Mouse (Mus musculus): ENCODE data around the gene Rfx3. TPM values are rescaled to one million over a fixed set of nuclear protein-coding genes. Genes with fewer than 3 reads are reported as not detected.

Gene Rfx3
- polyA plus RNA-seq, 1 experiment from 2014 or later = 31.0 TPM

- H3K4me3 ChIP-seq = no peak overlapping the region
- H3K9me3 ChIP-seq = no peaks in the 10 kb centered on the region
- WGBS = 82% methylated on average over 3 of the region's 3 CpGs
- no peak overlapping the region for H3K4me2 ChIP-seq (replicated peaks)
- no peaks in the 10 kb centered on the region for H3K27me3 ChIP-seq
- H3K9ac ChIP-seq (replicated peaks) = no peak overlapping the region
- no peaks in the 10 kb centered on the region for H3K36me3 ChIP-seq
- H3K4me1 ChIP-seq = 0 out of 2 replicates have a peak, but pooled peaks cover 2% of the 10 kb centered on the region
- ATAC-seq (ENCODE audit: low FRiP score, low read depth) = no peak
- no peak overlapping the region for H3K27ac ChIP-seq (replicated peaks)
Measured at GRCm38 (mm10) chr19:28002708-28003107, 8.3 kb downstream of the Rfx3 start.

GRCm38 (mm10) chr19:27992800-27993199 lies 18.2 kb downstream of the Rfx3 start:
- no peak for ATAC-seq (ENCODE audit: low FRiP score, low read depth)
- Histone ChIP-seq H3K4me2 (replicated peaks) (no peak overlapping the region), H3K9ac (replicated peaks) (no peak overlapping the region), H3K36me3 (no peaks in the 10 kb centered on the region), H3K27me3 (no peaks in the 10 kb centered on the region), H3K9me3 (no peaks in the 10 kb centered on the region), H3K4me1 (peaks cover 6% of the 10 kb centered on the region; the same call in 1 of the 2 replicates), H3K27ac (replicated peaks) (no peak overlapping the region), H3K4me3 (no peak overlapping the region)
- 84% methylated on average over 7 of the region's 7 CpGs for WGBS

GRCm38 (mm10) chr19:27988746-27989145 lies 22.2 kb downstream of the Rfx3 start:
- 8% methylated on average over 3 of the region's 3 CpGs for WGBS

GRCm38 (mm10) chr19:27967590-27967989 lies 43.4 kb downstream of the Rfx3 start:
- no peak for ATAC-seq (ENCODE audit: low FRiP score, low read depth)
- Histone ChIP-seq H3K27me3 (no peaks in the 10 kb centered on the region), H3K9ac (replicated peaks) (no peak overlapping the region), H3K4me2 (replicated peaks) (no peak overlapping the region), H3K4me3 (no peak overlapping the region), H3K27ac (replicated peaks) (no peak overlapping the region), H3K4me1 (no peaks in the 10 kb centered on the region), H3K36me3 (no peaks in the 10 kb centered on the region), H3K9me3 (no peaks in the 10 kb centered on the region)
- 88% methylated on average over 3 of the region's 3 CpGs for WGBS

More at GRCm38 (mm10) chr19:27988746-27989145, 22.2 kb downstream of the Rfx3 start:
- H3K9ac ChIP-seq (replicated peaks) = no peak overlapping the region
- H3K27ac ChIP-seq (replicated peaks) = no peak overlapping the region
- H3K27me3 ChIP-seq = no peaks in the 10 kb centered on the region
- peaks cover 14% of the 10 kb centered on the region; the same call in 1 of the 2 replicates for H3K4me1 ChIP-seq
- no peak overlapping the region for H3K4me2 ChIP-seq (replicated peaks)
- H3K36me3 ChIP-seq = no peaks in the 10 kb centered on the region
- no peak overlapping the region for H3K4me3 ChIP-seq
- H3K9me3 ChIP-seq = no peaks in the 10 kb centered on the region
- peak; percentile 82 for ATAC-seq (ENCODE audit: low FRiP score, low read depth)

GRCm38 (mm10) chr19:27961271-27961670 lies 49.7 kb downstream of the Rfx3 start:
- no peak overlapping the region for H3K9ac ChIP-seq (replicated peaks)
- peaks cover 8% of the 10 kb centered on the region; the same call in 1 of the 2 replicates for H3K36me3 ChIP-seq
- no peak overlapping the region for H3K4me3 ChIP-seq
- ATAC-seq (ENCODE audit: low FRiP score, low read depth) = no peak
- 94% methylated on average over 3 of the region's 3 CpGs for WGBS
- H3K27me3 ChIP-seq = no peaks in the 10 kb centered on the region
- H3K4me2 ChIP-seq (replicated peaks) = no peak overlapping the region
- H3K27ac ChIP-seq (replicated peaks) = no peak overlapping the region
- H3K9me3 ChIP-seq = no peaks in the 10 kb centered on the region
- H3K4me1 ChIP-seq = no peaks in the 10 kb centered on the region

- H3K27ac ChIP-seq (replicated peaks) = no peak overlapping the region
- no peak overlapping the region for H3K9ac ChIP-seq (replicated peaks)
- no peak overlapping the region for H3K4me3 ChIP-seq
- no peaks in the 10 kb centered on the region for H3K9me3 ChIP-seq
- no peaks in the 10 kb centered on the region for H3K4me1 ChIP-seq
- no peaks in the 10 kb centered on the region for H3K36me3 ChIP-seq
- H3K4me2 ChIP-seq (replicated peaks) = no peak overlapping the region
- no peaks in the 10 kb centered on the region for H3K27me3 ChIP-seq
- WGBS = 75% methylated on average over 3 of the region's 3 CpGs
- no peak for ATAC-seq (ENCODE audit: low FRiP score, low read depth)
Measured at GRCm38 (mm10) chr19:27935453-27935852, 75.5 kb downstream of the Rfx3 start.

GRCm38 (mm10) chr19:27931136-27931535 lies 79.8 kb downstream of the Rfx3 start:
- 98% methylated on average over 2 of the region's 2 CpGs for WGBS
- H3K36me3 ChIP-seq = no peaks in the 10 kb centered on the region
- no peak overlapping the region for H3K4me3 ChIP-seq
- H3K4me2 ChIP-seq (replicated peaks) = no peak overlapping the region
- no peak overlapping the region for H3K9ac ChIP-seq (replicated peaks)
- no peaks in the 10 kb centered on the region for H3K9me3 ChIP-seq
- H3K27me3 ChIP-seq = no peaks in the 10 kb centered on the region
- no peak overlapping the region for H3K27ac ChIP-seq (replicated peaks)
- no peaks in the 10 kb centered on the region for H3K4me1 ChIP-seq
- ATAC-seq (ENCODE audit: low FRiP score, low read depth) = no peak

- WGBS = 90% methylated on average over 3 of the region's 3 CpGs
- Histone ChIP-seq H3K27me3 (no peaks in the 10 kb centered on the region), H3K27ac (replicated peaks) (no peak overlapping the region)
Measured at GRCm38 (mm10) chr19:27926378-27926777, 84.6 kb downstream of the Rfx3 start.

GRCm38 (mm10) chr19:27919040-27919439 lies 91.9 kb downstream of the Rfx3 start:
- Histone ChIP-seq H3K4me3 (no peak overlapping the region), H3K9me3 (no peaks in the 10 kb centered on the region), H3K9ac (replicated peaks) (no peak overlapping the region), H3K27me3 (no peaks in the 10 kb centered on the region), H3K4me1 (no peaks in the 10 kb centered on the region), H3K27ac (replicated peaks) (no peak overlapping the region), H3K36me3 (no peaks in the 10 kb centered on the region), H3K4me2 (replicated peaks) (no peak overlapping the region)
- 55% methylated on average over 2 of the region's 2 CpGs for WGBS
- no peak for ATAC-seq (ENCODE audit: low FRiP score, low read depth)

More at GRCm38 (mm10) chr19:27926378-27926777, 84.6 kb downstream of the Rfx3 start:
- H3K9me3 ChIP-seq = no peaks in the 10 kb centered on the region
- ATAC-seq (ENCODE audit: low FRiP score, low read depth) = no peak
- H3K4me3 ChIP-seq = no peak overlapping the region
- no peaks in the 10 kb centered on the region for H3K36me3 ChIP-seq
- no peak overlapping the region for H3K4me2 ChIP-seq (replicated peaks)
- no peaks in the 10 kb centered on the region for H3K4me1 ChIP-seq
- H3K9ac ChIP-seq (replicated peaks) = no peak overlapping the region

GRCm38 (mm10) chr19:27916446-27916845 lies 94.5 kb downstream of the Rfx3 start:
- Histone ChIP-seq H3K4me2 (replicated peaks) (no peak overlapping the region), H3K27me3 (no peaks in the 10 kb centered on the region), H3K27ac (replicated peaks) (no peak overlapping the region), H3K4me1 (no peaks in the 10 kb centered on the region), H3K9ac (replicated peaks) (no peak overlapping the region), H3K4me3 (no peak overlapping the region), H3K9me3 (no peaks in the 10 kb centered on the region), H3K36me3 (no peaks in the 10 kb centered on the region)
- ATAC-seq (ENCODE audit: low FRiP score, low read depth) = no peak
- WGBS = 72% methylated on average over 2 of the region's 2 CpGs

- H3K36me3 ChIP-seq = no peaks in the 10 kb centered on the region
- no peaks in the 10 kb centered on the region for H3K9me3 ChIP-seq
- H3K4me2 ChIP-seq (replicated peaks) = no peak overlapping the region
- no peak overlapping the region for H3K9ac ChIP-seq (replicated peaks)
- peaks cover 13% of the 10 kb centered on the region for H3K4me1 ChIP-seq
- ATAC-seq (ENCODE audit: low FRiP score, low read depth) = no peak
- H3K27ac ChIP-seq (replicated peaks) = no peak overlapping the region
- no peaks in the 10 kb centered on the region for H3K27me3 ChIP-seq
- WGBS = 70% methylated on average over 5 of the region's 5 CpGs
- no peak overlapping the region for H3K4me3 ChIP-seq
Measured at GRCm38 (mm10) chr19:27906976-27907375, 104.0 kb downstream of the Rfx3 start.

- Histone ChIP-seq H3K36me3 (no peaks in the 10 kb centered on the region), H3K4me3 (no peak overlapping the region), H3K27ac (replicated peaks) (no peak overlapping the region), H3K4me1 (peaks cover 13% of the 10 kb centered on the region), H3K9ac (replicated peaks) (no peak overlapping the region), H3K4me2 (replicated peaks) (no peak overlapping the region), H3K9me3 (no peaks in the 10 kb centered on the region), H3K27me3 (no peaks in the 10 kb centered on the region)
- ATAC-seq (ENCODE audit: low FRiP score, low read depth) = no peak
- WGBS = 93% methylated on average over 9 of the region's 9 CpGs
Measured at GRCm38 (mm10) chr19:27905976-27906375, 105.0 kb downstream of the Rfx3 start.

- Histone ChIP-seq H3K27me3 (no peaks in the 10 kb centered on the region), H3K27ac (replicated peaks) (0 out of 2 replicates have a peak overlapping the region, but pooled peaks have one; percentile 52), H3K4me3 (no peak overlapping the region), H3K36me3 (no peaks in the 10 kb centered on the region), H3K4me1 (peaks cover 13% of the 10 kb centered on the region), H3K9me3 (no peaks in the 10 kb centered on the region), H3K9ac (replicated peaks) (no peak overlapping the region), H3K4me2 (replicated peaks) (no peak overlapping the region)
- ATAC-seq (ENCODE audit: low FRiP score, low read depth) = no peak
- 63% methylated on average over 1 of the region's 1 CpGs for WGBS
Measured at GRCm38 (mm10) chr19:27905172-27905571, 105.8 kb downstream of the Rfx3 start.
